In genomic region chr7:44996672-44997071, GRCm38 (mm10) we compare ENCODE assay signal across 1 mouse cellular context.
TF ChIP-seq lines count a peak whose summit lies in the region.

No protein-coding gene starts in this region.

TF ChIP-seq in CH12.LX, 34 proteins besides CTCF, POLR2A, EP300 and RAD21 (continued from another document):
- TF ChIP-seq CHD2 (IDR thresholded peaks at IDR 0.05; ENCODE audit: low read length), result no peak
- no peak for TF ChIP-seq TCF12 (IDR thresholded peaks at IDR 0.05; ENCODE audit: low read depth, low read length)
- no peak for TF ChIP-seq IRF4 (IDR thresholded peaks at IDR 0.05; ENCODE audit: low read depth, low read length)
- no peak for TF ChIP-seq MYC (IDR thresholded peaks at IDR 0.05; ENCODE audit: low read depth, low read length)
- TF ChIP-seq SIN3A (IDR thresholded peaks at IDR 0.05; ENCODE audit: low read length), result no peak
- no peak for TF ChIP-seq BHLHE40 (IDR thresholded peaks at IDR 0.05; ENCODE audit: low read depth, low read length)
- no peak for TF ChIP-seq SMC3 (IDR thresholded peaks at IDR 0.05; ENCODE audit: low read depth, low read length)
- no peak for TF ChIP-seq ELF1 (IDR thresholded peaks at IDR 0.05; ENCODE audit: low read depth, low read length)
- TF ChIP-seq MEF2A (IDR thresholded peaks at IDR 0.05; ENCODE audit: borderline replicate concordance, low read depth, low read length), result no peak
- no peak for TF ChIP-seq ZKSCAN1 (IDR thresholded peaks at IDR 0.05; ENCODE audit: borderline replicate concordance, low read depth, low read length)
- no peak for TF ChIP-seq NELFE (IDR thresholded peaks at IDR 0.05; ENCODE audit: low read depth, low read length)
